Mouse (Mus musculus) heart, embryonic 10.5 days (tissue): ENCODE measurements at regions not wholly inside any gene's neighbourhood (a gene's known extent, or its start where the extent isn't known, plus 50 kb on each side); places are given as distances from the start of the nearest gene placed in this dataset.

ENCODE experiments used
- DNase-seq: peaks from one replicate; pipeline ENCODE4 v3.0.0-alpha.2; 2017; ENCODE audit warnings: low spot score
- H3K27ac ChIP-seq: fragments of 300-500 bp; sonication (generic); 2 replicates; pipeline ENCODE4 v1.5.1; 2016; ENCODE audit warnings: mild to moderate bottlenecking
- H3K27me3 ChIP-seq: fragments of 300-500 bp; sonication (generic); 2 replicates; pipeline ENCODE4 v1.6.1; 2016; ENCODE audit warnings: mild to moderate bottlenecking; ENCODE audit not compliant: poor library complexity, insufficient read depth, severe bottlenecking
- H3K36me3 ChIP-seq: fragments of 300-500 bp; sonication (generic); 2 replicates; pipeline ENCODE4 v1.6.1; 2016; ENCODE audit warnings: mild to moderate bottlenecking, moderate library complexity
- H3K4me1 ChIP-seq: fragments of 300-500 bp; sonication (generic); 2 replicates; pipeline ENCODE4 v1.6.1; 2016; ENCODE audit warnings: mild to moderate bottlenecking
- H3K4me3 ChIP-seq: fragments of 300-500 bp; sonication (generic); 2 replicates; pipeline ENCODE4 v1.5.1; 2016; ENCODE audit warnings: mild to moderate bottlenecking, moderate library complexity
- H3K9me3 ChIP-seq: fragments of 300-500 bp; sonication (generic); 2 replicates; pipeline ENCODE4 v1.6.1; 2016; ENCODE audit warnings: mild to moderate bottlenecking, moderate library complexity
- WGBS: fragments of 180-500 bp; shearing (Covaris S2); methylation state at CpG from one replicate; pipeline ENCODE4 v1.1.7; 2016; 5-methylcytosine and 5-hydroxymethylcytosine counted together

DNA sequence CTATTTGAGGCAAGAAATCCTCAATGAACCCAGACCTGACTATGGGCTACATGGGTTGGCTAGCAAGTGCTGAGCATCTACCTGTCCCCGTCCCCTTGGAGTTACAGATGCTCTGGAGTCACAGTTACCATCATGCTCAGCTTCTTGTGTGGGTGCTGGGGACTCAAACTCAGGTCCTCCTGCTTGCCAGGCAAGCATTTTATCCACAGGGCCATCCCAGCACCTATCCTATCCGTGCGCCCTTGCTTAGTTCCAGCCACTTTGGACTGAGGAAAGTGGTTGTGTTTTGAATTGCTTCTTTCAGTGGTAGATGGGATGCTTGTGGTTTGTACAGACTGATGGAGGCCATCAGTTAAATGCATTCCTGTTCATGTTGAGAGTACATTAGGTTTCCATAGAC lies 85.0 kb upstream of the Klf14 start:
- WGBS, result 83% methylated on average over 3 of the region's 3 CpGs
- peak; percentile 67 for DNase-seq
- no peak overlapping the region for H3K4me3 ChIP-seq

DNA sequence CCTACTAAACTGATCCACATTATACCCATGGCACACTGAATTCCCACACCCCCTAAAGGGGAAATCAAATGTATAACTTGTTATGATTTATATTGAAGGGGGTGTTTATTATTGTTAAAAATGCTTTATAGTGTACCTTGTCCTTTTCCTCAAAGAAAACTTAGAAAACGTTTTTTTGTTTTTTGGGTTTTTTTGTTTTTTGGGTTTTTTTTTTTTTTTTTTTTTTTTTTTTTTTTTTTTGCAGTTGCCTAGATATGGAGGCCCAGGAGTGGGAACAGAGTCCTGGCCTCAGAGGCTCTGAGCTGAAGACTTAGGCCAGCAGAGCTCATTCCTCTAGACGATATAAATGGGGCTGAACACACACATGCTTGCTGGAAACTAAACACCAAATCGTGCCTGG lies 87.3 kb upstream of the Klf14 start:
- Histone ChIP-seq H3K9me3 (no peaks in the 10 kb centered on the region), H3K27ac (no peak overlapping the region), H3K36me3 (no peaks in the 10 kb centered on the region), H3K4me1 (no peaks in the 10 kb centered on the region), H3K4me3 (no peak overlapping the region), H3K27me3 (no peaks in the 10 kb centered on the region)
- WGBS, result 71% methylated on average over 3 of the region's 3 CpGs
- no peak for DNase-seq

More for the DNA sequence above, 85.0 kb upstream of the Klf14 start:
- no peaks in the 10 kb centered on the region for H3K36me3 ChIP-seq
- no peaks in the 10 kb centered on the region for H3K4me1 ChIP-seq
- no peaks in the 10 kb centered on the region for H3K27me3 ChIP-seq
- no peak overlapping the region for H3K27ac ChIP-seq
- no peaks in the 10 kb centered on the region for H3K9me3 ChIP-seq

DNA sequence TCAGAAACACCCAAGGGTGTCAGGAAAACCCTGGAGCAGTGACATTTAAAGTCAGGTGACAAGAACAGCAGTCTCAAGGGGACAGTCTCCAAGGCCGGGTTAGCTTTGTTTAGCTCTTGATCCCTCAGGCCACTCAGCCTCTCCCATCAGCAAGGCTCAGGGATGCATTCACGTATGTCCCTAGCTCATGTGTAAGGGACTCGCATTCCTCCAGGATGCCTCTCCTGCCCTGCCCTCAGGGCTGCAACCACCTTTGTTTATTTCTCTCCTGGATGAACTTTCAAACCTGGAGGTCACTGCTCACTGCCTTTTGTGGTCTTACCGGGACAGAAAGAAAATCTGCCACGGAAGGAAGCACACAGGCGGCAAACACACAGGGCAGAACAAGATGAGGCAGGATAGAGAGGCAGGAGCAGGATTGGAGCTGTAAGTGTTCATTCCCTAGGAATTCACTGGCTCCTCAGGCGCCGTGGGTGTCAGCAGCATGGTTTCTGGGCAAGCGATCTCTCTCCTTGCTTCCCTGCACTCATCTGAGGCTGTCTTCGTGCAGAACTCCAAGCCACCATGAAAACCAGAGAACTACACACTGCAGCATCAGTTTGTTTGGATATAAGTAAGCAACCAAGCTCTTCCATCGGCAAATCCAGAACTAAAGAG lies 90.2 kb upstream of the Klf14 start:
- Histone ChIP-seq H3K4me3 (no peak overlapping the region), H3K36me3 (no peaks in the 10 kb centered on the region), H3K9me3 (no peaks in the 10 kb centered on the region), H3K4me1 (0 out of 2 replicates have a peak, but pooled peaks cover 3% of the 10 kb centered on the region), H3K27me3 (no peaks in the 10 kb centered on the region), H3K27ac (no peak overlapping the region)
- no peak for DNase-seq
- WGBS, result 61% methylated on average over 11 of the region's 11 CpGs

DNA sequence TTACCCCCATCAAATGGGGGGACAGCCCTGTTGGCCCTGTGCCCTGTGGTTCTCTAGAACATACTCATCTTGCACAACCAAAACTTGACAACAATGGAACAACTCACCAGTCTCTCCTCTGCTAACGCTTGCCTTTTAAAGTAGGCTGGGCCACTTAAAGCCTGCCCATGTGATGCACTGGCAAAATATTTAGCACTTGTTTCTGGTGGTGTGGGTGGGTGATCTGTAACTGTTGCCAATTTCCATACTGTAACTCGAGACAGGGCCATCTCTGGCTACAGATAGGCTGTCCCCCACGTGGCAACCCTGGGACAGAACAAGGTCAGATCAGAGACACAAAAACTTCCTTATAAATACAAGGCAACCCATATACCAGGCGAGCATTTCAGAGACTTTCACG lies 92.0 kb upstream of the Klf14 start:
- H3K27ac ChIP-seq, result no peak overlapping the region
- DNase-seq, result no peak
- no peaks in the 10 kb centered on the region for H3K27me3 ChIP-seq
- 55% methylated on average over 5 of the region's 5 CpGs for WGBS
- no peaks in the 10 kb centered on the region; the same call in 1 of the 2 replicates for H3K36me3 ChIP-seq
- no peaks in the 10 kb centered on the region for H3K9me3 ChIP-seq
- H3K4me3 ChIP-seq, result no peak overlapping the region
- 0 out of 2 replicates have a peak, but pooled peaks cover 3% of the 10 kb centered on the region for H3K4me1 ChIP-seq

DNA sequence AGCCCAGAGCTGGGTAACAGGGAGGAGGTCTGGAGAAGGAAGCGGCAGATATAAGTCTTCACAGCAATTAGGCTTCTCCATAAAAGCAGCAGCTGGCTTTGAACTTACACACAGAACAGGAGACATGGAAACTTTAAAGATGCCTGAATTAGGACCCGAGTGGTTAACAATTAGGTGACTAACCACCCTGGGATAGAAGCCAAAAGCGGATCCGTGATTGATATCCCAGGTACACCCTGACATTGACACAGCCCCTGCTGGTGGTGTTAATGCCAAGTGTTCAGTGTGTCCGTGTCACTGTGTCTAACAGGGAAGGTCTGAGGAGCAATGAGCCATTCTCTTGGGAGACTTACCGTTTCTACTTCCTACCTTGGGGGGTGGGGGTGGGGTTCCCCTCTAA lies 92.9 kb upstream of the Klf14 start:
- H3K27me3 ChIP-seq, result no peaks in the 10 kb centered on the region
- H3K36me3 ChIP-seq, result no peaks in the 10 kb centered on the region; the same call in 1 of the 2 replicates
- no peak overlapping the region for H3K4me3 ChIP-seq
- no peaks in the 10 kb centered on the region for H3K9me3 ChIP-seq
- no peak for DNase-seq
- no peak overlapping the region for H3K27ac ChIP-seq
- H3K4me1 ChIP-seq, result 0 out of 2 replicates have a peak, but pooled peaks cover 3% of the 10 kb centered on the region
- 84% methylated on average over 6 of the region's 6 CpGs for WGBS

DNA sequence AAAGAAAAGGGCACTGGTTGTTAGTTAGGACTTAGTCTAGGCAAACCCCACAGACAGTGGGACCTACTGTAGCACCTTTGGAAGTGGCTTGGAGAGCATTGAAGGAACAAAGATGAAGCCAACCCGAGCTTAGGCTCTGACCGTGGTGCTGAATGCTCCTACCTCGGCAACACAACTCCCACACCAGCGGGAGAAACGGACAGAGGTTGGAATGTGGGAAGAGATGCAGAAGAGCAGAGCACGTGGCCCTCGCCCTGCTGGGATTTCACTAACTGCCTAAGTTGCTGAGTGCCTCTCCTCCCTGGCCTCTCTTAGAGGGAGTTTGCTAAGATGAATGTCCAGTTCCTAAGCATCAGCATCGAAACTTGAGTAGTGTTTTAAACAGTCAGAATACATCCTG lies 94.1 kb upstream of the Klf14 start:
- H3K27me3 ChIP-seq, result no peaks in the 10 kb centered on the region
- no peak overlapping the region for H3K4me3 ChIP-seq
- no peaks in the 10 kb centered on the region; the same call in 1 of the 2 replicates for H3K36me3 ChIP-seq
- H3K27ac ChIP-seq, result no peak overlapping the region
- 0 out of 2 replicates have a peak, but pooled peaks cover 3% of the 10 kb centered on the region for H3K4me1 ChIP-seq
- peak; percentile 86 for DNase-seq
- H3K9me3 ChIP-seq, result no peaks in the 10 kb centered on the region
- WGBS, result 16% methylated on average over 8 of the region's 8 CpGs

DNA sequence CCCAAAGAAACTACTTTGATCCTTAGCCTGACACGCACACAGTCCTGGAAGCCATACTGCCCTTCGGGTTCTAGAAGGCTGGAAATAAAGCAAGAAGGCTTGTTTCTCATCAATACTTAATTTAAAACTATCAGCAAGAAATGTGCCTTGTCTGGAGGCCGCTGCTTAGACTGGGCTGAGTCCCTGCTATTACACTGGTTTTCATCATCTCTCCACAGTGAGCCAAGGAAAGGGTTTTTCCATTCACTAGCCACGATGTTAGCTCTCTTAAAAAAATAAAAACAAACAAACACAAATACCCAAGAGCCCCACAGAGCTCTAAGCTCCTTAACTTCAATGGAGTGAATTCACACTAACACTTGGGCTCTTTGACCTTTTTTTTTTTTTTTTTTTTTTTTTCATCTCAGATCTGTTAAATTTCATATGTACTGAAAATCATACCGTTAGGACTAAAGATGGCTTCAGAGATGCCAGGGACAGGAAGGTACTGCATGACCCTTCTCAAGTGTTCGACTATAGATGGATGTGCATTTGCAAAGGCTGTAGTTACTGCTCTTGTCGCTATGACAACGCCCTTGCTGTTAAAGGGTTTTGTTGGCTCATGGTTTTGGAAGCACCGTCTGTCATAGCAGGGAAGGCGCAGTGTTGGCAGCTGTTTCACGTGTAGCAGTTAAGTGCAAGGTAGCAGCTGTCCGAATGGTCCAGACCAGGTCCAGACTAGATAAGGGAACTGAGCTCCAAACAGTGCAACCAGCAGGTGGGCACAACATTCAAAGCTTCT lies 98.1 kb upstream of the Klf14 start:
- Histone ChIP-seq H3K27me3 (no peaks in the 10 kb centered on the region), H3K4me3 (no peak overlapping the region), H3K4me1 (peaks cover 7% of the 10 kb centered on the region; the same call in 1 of the 2 replicates), H3K27ac (no peak overlapping the region), H3K9me3 (no peaks in the 10 kb centered on the region), H3K36me3 (peaks cover 6% of the 10 kb centered on the region; the same call in 1 of the 2 replicates)
- 78% methylated on average over 12 of the region's 12 CpGs for WGBS
- no peak for DNase-seq

DNA sequence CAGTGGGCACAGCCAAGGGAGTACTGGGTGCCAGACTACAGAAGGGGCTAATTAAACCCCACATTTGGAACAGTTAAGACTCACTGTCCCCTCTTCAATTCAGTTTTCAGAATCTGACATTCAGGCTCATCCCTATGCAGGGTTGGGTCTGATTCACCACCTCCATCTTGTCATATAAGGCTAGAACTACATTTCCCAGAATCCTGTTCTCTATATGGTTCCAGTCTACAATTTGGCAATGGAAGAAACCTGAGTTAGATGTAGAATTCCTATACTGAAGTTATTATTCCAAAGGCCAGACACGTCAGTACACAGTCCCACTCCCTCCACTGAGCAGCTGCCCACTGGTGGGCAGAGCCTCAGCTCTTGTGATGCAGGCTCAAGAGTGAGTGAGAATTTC lies 99.4 kb upstream of the Klf14 start:
- H3K27ac ChIP-seq, result no peak overlapping the region
- H3K36me3 ChIP-seq, result peaks cover 6% of the 10 kb centered on the region; the same call in 1 of the 2 replicates
- H3K4me1 ChIP-seq, result peaks cover 3% of the 10 kb centered on the region; the same call in 1 of the 2 replicates
- no peaks in the 10 kb centered on the region for H3K27me3 ChIP-seq
- no peak for DNase-seq
- no peak overlapping the region for H3K4me3 ChIP-seq
- no peaks in the 10 kb centered on the region for H3K9me3 ChIP-seq
- 80% methylated on average over 1 of the region's 1 CpGs for WGBS

DNA sequence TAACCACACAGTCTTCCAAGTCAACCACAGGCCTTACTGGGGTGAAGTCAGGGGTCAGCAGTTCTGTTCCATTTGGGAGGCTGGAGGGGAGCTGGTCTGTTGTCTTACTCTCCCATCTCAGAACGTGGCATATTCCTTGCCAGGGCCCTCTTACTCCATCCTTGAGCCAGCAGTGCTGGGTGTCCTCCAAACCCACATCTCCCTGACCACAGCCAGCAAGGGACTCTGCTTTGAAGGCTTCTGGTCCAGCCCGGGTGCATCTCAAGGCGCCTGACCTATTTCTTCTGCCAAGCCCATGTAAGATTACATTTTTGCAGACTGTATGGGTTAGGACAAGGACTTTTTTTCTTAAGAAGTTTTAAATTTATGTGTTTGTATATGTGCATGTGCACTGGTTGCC lies 100.1 kb upstream of the Klf14 start:
- 88% methylated on average over 3 of the region's 3 CpGs for WGBS
- H3K4me3 ChIP-seq, result no peak overlapping the region

DNA sequence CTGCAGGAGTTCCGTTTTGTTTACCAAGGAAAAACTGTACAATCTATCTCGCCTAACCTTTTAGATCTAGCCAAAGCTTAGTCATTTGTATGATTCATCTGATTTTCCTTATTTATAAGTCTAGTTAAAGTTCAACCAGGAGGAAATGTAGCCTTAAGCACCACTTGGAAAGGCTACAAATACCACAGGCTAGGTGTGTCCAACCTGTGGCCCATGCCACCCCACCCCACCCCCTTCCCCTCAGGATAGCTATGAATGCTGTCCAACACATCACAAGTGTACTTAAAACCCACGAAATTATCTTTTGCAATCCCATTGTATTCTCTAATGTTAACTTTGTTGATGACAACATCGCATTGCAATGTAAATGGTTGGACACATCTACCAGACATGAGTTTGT lies 102.9 kb upstream of the Klf14 start:
- Histone ChIP-seq H3K27me3 (no peaks in the 10 kb centered on the region), H3K4me1 (peaks cover 3% of the 10 kb centered on the region; the same call in 1 of the 2 replicates), H3K36me3 (peaks cover 6% of the 10 kb centered on the region; the same call in 1 of the 2 replicates), H3K27ac (no peak overlapping the region), H3K9me3 (no peaks in the 10 kb centered on the region), H3K4me3 (no peak overlapping the region)
- DNase-seq, result no peak
- WGBS, result 84% methylated on average over 4 of the region's 4 CpGs

More for the DNA sequence above, 100.1 kb upstream of the Klf14 start:
- no peak for DNase-seq
- no peaks in the 10 kb centered on the region for H3K27me3 ChIP-seq
- peaks cover 6% of the 10 kb centered on the region; the same call in 1 of the 2 replicates for H3K36me3 ChIP-seq
- no peaks in the 10 kb centered on the region for H3K9me3 ChIP-seq
- H3K4me1 ChIP-seq, result peaks cover 3% of the 10 kb centered on the region; the same call in 1 of the 2 replicates
- no peak overlapping the region for H3K27ac ChIP-seq

DNA sequence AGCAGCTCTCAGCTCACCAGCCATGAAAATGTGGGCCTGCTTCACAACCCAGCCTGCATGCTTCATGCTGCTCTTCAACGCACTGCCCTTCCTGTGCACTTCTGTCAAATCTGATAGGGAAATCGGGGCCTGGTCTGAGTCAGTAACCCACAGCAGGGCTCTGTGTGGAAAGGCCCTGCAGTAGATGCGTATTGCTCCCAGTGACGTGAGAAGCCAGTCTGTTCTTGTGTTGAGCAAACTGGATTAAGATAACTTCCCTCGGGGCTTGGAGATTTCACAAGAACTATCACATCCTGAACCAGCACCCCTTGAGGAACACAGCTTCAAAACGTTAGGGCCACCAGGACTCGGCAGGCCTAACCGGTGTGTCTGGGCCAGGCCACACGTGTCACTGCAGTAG lies 106.5 kb upstream of the Klf14 start:
- H3K27ac ChIP-seq, result 0 out of 2 replicates have a peak overlapping the region, but pooled peaks have one; percentile 7
- DNase-seq, result no peak
- peaks cover 6% of the 10 kb centered on the region; the same call in 1 of the 2 replicates for H3K36me3 ChIP-seq
- WGBS, result 47% methylated on average over 9 of the region's 9 CpGs
- H3K4me1 ChIP-seq, result no peaks in the 10 kb centered on the region
- no peak overlapping the region for H3K4me3 ChIP-seq
- no peaks in the 10 kb centered on the region for H3K27me3 ChIP-seq
- H3K9me3 ChIP-seq, result no peaks in the 10 kb centered on the region

DNA sequence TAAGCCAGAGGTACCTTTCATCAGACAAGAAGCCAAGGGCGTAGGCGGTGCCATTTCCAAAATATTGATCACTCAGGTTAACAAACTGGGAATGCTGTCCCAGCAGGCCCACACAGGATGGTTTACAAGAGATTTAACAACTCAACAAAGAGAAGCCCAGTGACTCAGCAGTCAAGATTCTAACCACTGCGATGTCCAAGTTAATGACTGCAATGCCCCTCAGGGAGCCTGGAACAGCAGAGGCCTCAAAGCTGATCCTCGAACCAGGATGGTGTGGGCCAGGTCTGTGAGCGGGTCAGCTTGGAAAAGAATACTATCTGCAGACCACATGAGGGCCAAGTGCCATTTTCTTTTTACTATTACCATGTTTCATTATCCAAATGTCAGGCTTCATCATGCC lies 108.0 kb upstream of the Klf14 start:
- no peak for DNase-seq
- peaks cover 7% of the 10 kb centered on the region; the same call in 1 of the 2 replicates for H3K4me1 ChIP-seq
- no peak overlapping the region for H3K27ac ChIP-seq
- no peaks in the 10 kb centered on the region for H3K9me3 ChIP-seq
- 82% methylated on average over 5 of the region's 5 CpGs for WGBS
- H3K36me3 ChIP-seq, result no peaks in the 10 kb centered on the region
- H3K27me3 ChIP-seq, result no peaks in the 10 kb centered on the region
- no peak overlapping the region for H3K4me3 ChIP-seq

DNA sequence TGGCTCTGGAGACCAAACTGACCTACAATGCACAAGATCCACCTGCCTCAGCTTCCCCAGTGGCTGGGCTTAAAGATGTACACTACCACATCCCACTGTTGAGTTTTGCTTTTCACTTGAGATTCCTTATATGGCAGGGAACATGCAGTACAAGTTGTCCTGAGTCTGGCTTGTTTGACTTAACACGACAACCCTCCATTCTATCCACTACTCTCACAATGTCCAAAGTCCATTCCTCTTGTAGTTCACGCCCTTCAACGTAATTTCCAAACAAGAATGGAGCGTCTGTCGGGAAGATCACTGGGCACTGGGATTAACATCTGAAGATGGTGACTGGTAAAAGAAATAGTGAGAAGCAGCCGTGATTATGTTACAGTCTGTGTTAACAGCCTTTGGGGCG lies 108.6 kb upstream of the Klf14 start:
- Histone ChIP-seq H3K4me1 (peaks cover 7% of the 10 kb centered on the region; the same call in 1 of the 2 replicates), H3K27ac (no peak overlapping the region), H3K9me3 (no peaks in the 10 kb centered on the region), H3K4me3 (no peak overlapping the region), H3K27me3 (no peaks in the 10 kb centered on the region), H3K36me3 (no peaks in the 10 kb centered on the region)
- WGBS, result 79% methylated on average over 7 of the region's 7 CpGs
- no peak for DNase-seq
